Mouse (Mus musculus): ENCODE measurements around the gene Gatc. TPM values are rescaled to one million over a fixed set of nuclear protein-coding genes. Genes with fewer than 3 reads are reported as not detected.

Gatc gene
- polyA plus RNA-seq, 1 experiment: 12.9 TPM

- peak; percentile 58 for TF ChIP-seq EP300 (IDR thresholded peaks at IDR 0.05; ENCODE audit: insufficient read depth, low read depth, low read length)
- peak; percentile 81 for TF ChIP-seq CTCF (IDR thresholded peaks at IDR 0.05; ENCODE audit: low read depth, low read length)
- TF ChIP-seq POLR2A (IDR thresholded peaks at IDR 0.05; ENCODE audit: insufficient read depth, low read length): no peak
- Histone ChIP-seq H3K27me3 (ENCODE audit: control insufficient read depth, insufficient read depth, low read length, poor library complexity, severe bottlenecking) (no peaks in the 10 kb centered on the region), H3K4me1 (ENCODE audit: control insufficient read depth, insufficient read depth, low read length) (no peaks in the 10 kb centered on the region), H3K9me3 (replicated peaks; ENCODE audit: control insufficient read depth, insufficient read depth, low read length, poor library complexity, severe bottlenecking) (no peaks in the 10 kb centered on the region), H3K4me3 (ENCODE audit: low read depth, low read length) (no peak overlapping the region), H3K27ac (ENCODE audit: insufficient read depth, low read length) (peak overlapping the region; percentile 76), H3K36me3 (ENCODE audit: control insufficient read depth, insufficient read depth, low read length, poor library complexity, severe bottlenecking) (no peaks in the 10 kb centered on the region), H3K9ac (ENCODE audit: low read depth, poor library complexity, severe bottlenecking) (peak overlapping the region; percentile 11; the same call in 1 of the 2 replicates)
Measured at GRCm38 (mm10) chr5:115358872-115359271, 17.9 kb upstream of the Gatc start.

- H3K4me3 ChIP-seq (ENCODE audit: low read depth, low read length): no peak overlapping the region
- no peak overlapping the region for H3K27ac ChIP-seq (ENCODE audit: insufficient read depth, low read length)
- TF ChIP-seq POLR2A (IDR thresholded peaks at IDR 0.05; ENCODE audit: insufficient read depth, low read length) (no peak), CTCF (IDR thresholded peaks at IDR 0.05; ENCODE audit: low read depth, low read length) (no peak), EP300 (IDR thresholded peaks at IDR 0.05; ENCODE audit: insufficient read depth, low read depth, low read length) (no peak)
- H3K36me3 ChIP-seq (ENCODE audit: control insufficient read depth, insufficient read depth, low read length, poor library complexity, severe bottlenecking): no peaks in the 10 kb centered on the region
- no peaks in the 10 kb centered on the region for H3K4me1 ChIP-seq (ENCODE audit: control insufficient read depth, insufficient read depth, low read length)
- no peaks in the 10 kb centered on the region for H3K27me3 ChIP-seq (ENCODE audit: control insufficient read depth, insufficient read depth, low read length, poor library complexity, severe bottlenecking)
- H3K9me3 ChIP-seq (replicated peaks; ENCODE audit: control insufficient read depth, insufficient read depth, low read length, poor library complexity, severe bottlenecking): no peaks in the 10 kb centered on the region
- no peak overlapping the region for H3K9ac ChIP-seq (ENCODE audit: low read depth, poor library complexity, severe bottlenecking)
Measured at GRCm38 (mm10) chr5:115355070-115355469, 14.1 kb upstream of the Gatc start.

DNA sequence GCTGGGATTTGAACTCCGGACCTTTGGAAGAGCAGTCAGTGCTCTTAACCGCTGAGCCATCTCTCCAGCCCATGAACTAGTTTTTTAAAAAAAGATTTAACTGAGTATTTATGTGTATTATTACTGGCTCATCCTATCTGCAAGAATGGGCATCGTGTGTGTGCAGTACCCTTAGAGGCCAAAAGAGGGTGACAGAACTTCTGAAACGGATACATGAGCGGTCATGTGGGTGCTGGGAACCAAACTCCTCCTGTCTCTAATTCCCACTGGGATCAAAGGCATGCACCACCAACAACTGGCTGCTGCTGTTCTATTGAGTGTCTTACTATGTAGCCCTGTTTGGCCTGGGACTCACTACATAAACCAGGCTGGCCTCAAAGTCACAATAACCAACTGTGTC, 10.4 kb upstream of the Gatc start:
- Histone ChIP-seq H3K27me3 (ENCODE audit: control insufficient read depth, insufficient read depth, low read length, poor library complexity, severe bottlenecking) (no peaks in the 10 kb centered on the region), H3K4me1 (ENCODE audit: control insufficient read depth, insufficient read depth, low read length) (no peaks in the 10 kb centered on the region), H3K9me3 (replicated peaks; ENCODE audit: control insufficient read depth, insufficient read depth, low read length, poor library complexity, severe bottlenecking) (no peaks in the 10 kb centered on the region), H3K36me3 (ENCODE audit: control insufficient read depth, insufficient read depth, low read length, poor library complexity, severe bottlenecking) (no peaks in the 10 kb centered on the region), H3K27ac (ENCODE audit: insufficient read depth, low read length) (no peak overlapping the region), H3K9ac (ENCODE audit: low read depth, poor library complexity, severe bottlenecking) (no peak overlapping the region), H3K4me3 (ENCODE audit: low read depth, low read length) (no peak overlapping the region)
- TF ChIP-seq CTCF (IDR thresholded peaks at IDR 0.05; ENCODE audit: low read depth, low read length) (peak; percentile 24), POLR2A (IDR thresholded peaks at IDR 0.05; ENCODE audit: insufficient read depth, low read length) (no peak), EP300 (IDR thresholded peaks at IDR 0.05; ENCODE audit: insufficient read depth, low read depth, low read length) (no peak)

DNA sequence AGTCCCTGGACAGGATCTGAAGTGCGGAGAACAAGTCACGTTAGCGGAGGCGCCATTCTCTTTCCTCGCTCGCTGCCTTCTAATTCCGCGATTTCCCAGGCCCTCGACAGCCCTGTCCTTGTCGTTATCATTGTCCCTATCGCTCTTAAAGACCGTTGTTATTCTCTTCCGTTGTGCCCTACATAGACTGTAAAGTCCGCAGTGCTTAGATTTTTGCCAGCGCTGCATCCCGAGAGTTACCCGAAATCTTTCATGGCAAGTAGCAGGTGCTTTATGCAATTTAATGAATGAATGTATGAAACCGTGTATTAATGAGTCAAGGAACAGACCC, 8.2 kb upstream of the Gatc start:
- peak overlapping the region; percentile 65 for H3K9ac ChIP-seq (ENCODE audit: low read depth, poor library complexity, severe bottlenecking)
- peak overlapping the region; percentile 69 for H3K4me3 ChIP-seq (ENCODE audit: low read depth, low read length)
- H3K36me3 ChIP-seq (ENCODE audit: control insufficient read depth, insufficient read depth, low read length, poor library complexity, severe bottlenecking): peaks cover 16% of the 10 kb centered on the region
- no peaks in the 10 kb centered on the region for H3K27me3 ChIP-seq (ENCODE audit: control insufficient read depth, insufficient read depth, low read length, poor library complexity, severe bottlenecking)
- no peaks in the 10 kb centered on the region for H3K4me1 ChIP-seq (ENCODE audit: control insufficient read depth, insufficient read depth, low read length)
- peak overlapping the region; percentile 10 for H3K27ac ChIP-seq (ENCODE audit: insufficient read depth, low read length)
- TF ChIP-seq EP300 (IDR thresholded peaks at IDR 0.05; ENCODE audit: insufficient read depth, low read depth, low read length) (no peak), POLR2A (IDR thresholded peaks at IDR 0.05; ENCODE audit: insufficient read depth, low read length) (no peak), CTCF (IDR thresholded peaks at IDR 0.05; ENCODE audit: low read depth, low read length) (no peak)
- no peaks in the 10 kb centered on the region for H3K9me3 ChIP-seq (replicated peaks; ENCODE audit: control insufficient read depth, insufficient read depth, low read length, poor library complexity, severe bottlenecking)

DNA sequence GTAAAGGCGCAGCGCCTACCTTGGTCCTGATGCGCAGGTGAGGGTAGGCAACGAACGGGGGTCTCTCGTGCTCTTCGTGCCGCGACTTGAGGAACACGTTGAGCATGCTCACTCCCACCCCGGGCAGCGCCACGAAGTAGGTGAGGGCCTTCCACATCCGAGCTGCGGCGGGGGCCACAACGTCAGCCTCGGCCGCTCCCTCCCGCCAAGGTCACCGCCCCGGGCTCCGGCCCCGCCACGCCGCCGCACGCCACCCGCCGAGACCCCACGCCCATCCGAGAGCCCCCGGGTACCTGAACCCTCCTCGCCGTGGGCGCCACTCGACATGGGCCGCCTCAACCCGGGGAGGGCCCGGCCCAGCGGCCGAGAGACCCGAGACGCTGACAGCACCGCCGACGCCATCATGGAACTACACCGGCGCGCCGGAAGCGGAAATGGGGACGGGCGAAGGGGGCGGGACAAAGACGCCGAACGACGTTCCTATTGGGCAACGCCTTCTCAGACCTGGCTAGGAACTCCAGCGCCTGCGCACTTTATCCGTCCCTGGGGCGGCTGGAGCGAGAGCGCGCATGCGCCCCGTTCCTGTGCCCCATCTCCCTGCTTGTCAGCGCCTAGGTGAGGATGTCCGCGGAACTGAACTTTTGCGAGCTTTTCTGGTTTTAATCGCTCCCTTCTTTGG, 7.7 kb upstream of the Gatc start, which contains the start of gene Cox6a1:
Cox6a1 (minus strand) TSS at position 436 of the 679 bp plus-strand sequence.
- Histone ChIP-seq H3K9ac (ENCODE audit: low read depth, poor library complexity, severe bottlenecking) (peak within 1 kb of the TSS; percentile 67), H3K4me1 (ENCODE audit: control insufficient read depth, insufficient read depth, low read length) (no peaks in the 10 kb centered on the region), H3K4me3 (ENCODE audit: low read depth, low read length) (peak within 1 kb of the TSS; percentile 90), H3K36me3 (ENCODE audit: control insufficient read depth, insufficient read depth, low read length, poor library complexity, severe bottlenecking) (peaks cover 21% of the 10 kb centered on the region), H3K27ac (ENCODE audit: insufficient read depth, low read length) (peak within 1 kb of the TSS; percentile 10), H3K9me3 (replicated peaks; ENCODE audit: control insufficient read depth, insufficient read depth, low read length, poor library complexity, severe bottlenecking) (no peaks in the 10 kb centered on the region), H3K27me3 (ENCODE audit: control insufficient read depth, insufficient read depth, low read length, poor library complexity, severe bottlenecking) (no peaks in the 10 kb centered on the region)
- TF ChIP-seq CTCF (IDR thresholded peaks at IDR 0.05; ENCODE audit: low read depth, low read length) (no peak), POLR2A (IDR thresholded peaks at IDR 0.05; ENCODE audit: insufficient read depth, low read length) (peak; percentile 39), EP300 (IDR thresholded peaks at IDR 0.05; ENCODE audit: insufficient read depth, low read depth, low read length) (no peak)

DNA sequence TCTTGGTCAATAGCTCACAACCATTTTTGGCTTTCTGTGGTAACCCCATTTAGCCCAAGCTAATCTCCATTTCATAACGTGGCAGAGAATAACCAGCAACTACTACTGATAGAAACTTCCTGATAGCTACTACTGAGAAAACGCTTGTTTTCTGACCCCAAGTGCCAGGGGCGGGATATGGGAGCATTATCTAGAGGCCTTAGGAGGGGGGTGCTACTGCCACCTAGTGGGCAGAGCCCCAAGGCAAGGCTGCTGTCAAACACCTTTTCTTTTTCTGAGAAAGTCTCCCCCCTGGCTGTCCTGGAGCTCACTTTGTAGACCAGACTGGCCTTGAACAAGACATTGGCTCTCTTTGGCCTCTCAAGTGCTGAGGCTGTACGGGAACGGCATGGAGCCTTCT, 6.6 kb upstream of the Gatc start:
- Histone ChIP-seq H3K9ac (ENCODE audit: low read depth, poor library complexity, severe bottlenecking) (no peak overlapping the region), H3K27ac (ENCODE audit: insufficient read depth, low read length) (no peak overlapping the region), H3K4me3 (ENCODE audit: low read depth, low read length) (peak overlapping the region; percentile 43; the same call in 1 of the 2 replicates), H3K9me3 (replicated peaks; ENCODE audit: control insufficient read depth, insufficient read depth, low read length, poor library complexity, severe bottlenecking) (no peaks in the 10 kb centered on the region), H3K4me1 (ENCODE audit: control insufficient read depth, insufficient read depth, low read length) (no peaks in the 10 kb centered on the region), H3K36me3 (ENCODE audit: control insufficient read depth, insufficient read depth, low read length, poor library complexity, severe bottlenecking) (peaks cover 31% of the 10 kb centered on the region), H3K27me3 (ENCODE audit: control insufficient read depth, insufficient read depth, low read length, poor library complexity, severe bottlenecking) (no peaks in the 10 kb centered on the region)
- TF ChIP-seq CTCF (IDR thresholded peaks at IDR 0.05; ENCODE audit: low read depth, low read length) (peak; percentile 86), POLR2A (IDR thresholded peaks at IDR 0.05; ENCODE audit: insufficient read depth, low read length) (no peak)
